Mouse (Mus musculus): ENCODE results near the gene Mex3a.
A peak's percentile ranks its signal among the peaks of the same experiment; 100 is the strongest.
"Not testable (repeated sequence)": the region's sequence is repeated elsewhere in the genome, so short reads cannot be mapped to it uniquely, and the experiment has no call there.

The Mex3a gene

DNA sequence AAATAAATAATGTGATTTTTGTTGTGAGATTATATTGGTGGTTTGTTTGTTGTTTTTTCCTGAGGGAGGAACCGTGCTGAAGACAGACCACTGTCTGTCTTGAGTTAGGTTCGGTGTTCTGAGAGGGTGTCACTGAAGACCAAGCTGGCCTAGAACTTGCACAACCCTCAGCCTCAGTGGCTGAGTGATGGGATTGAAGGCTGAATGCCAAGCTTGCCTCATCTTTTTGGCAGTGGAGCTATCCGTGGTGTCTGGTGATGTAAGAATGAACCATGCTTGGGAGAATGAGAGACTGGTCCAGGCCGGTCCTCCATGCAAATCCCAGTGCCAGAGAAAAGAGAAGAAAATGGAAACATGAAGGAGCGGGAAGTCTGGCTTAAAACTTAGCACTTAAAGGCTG lies 37.5 kb downstream of the Mex3a start:
- DNase-seq (ENCODE audit: low spot score), result no peak

DNA sequence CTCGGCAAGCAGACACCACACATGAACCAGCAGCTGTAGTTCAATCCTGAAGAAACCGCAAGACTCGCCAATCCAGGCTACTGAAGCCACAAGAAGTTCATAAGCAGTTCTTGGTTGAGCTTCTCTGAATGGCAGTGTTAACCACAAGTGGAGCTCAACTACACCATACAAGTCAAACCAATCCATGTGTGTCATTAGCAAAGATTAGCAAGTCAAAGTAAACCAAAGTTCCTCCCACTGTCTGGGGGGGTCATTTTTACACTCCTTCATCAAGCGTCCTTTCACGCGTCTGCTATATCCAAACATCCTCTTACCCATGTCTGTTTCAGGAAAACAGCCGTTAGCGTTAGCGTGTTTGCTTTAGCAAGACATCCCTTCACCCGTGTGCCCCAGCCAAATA lies 38.1 kb downstream of the Mex3a start:
- no peak for DNase-seq (ENCODE audit: low spot score)

DNA sequence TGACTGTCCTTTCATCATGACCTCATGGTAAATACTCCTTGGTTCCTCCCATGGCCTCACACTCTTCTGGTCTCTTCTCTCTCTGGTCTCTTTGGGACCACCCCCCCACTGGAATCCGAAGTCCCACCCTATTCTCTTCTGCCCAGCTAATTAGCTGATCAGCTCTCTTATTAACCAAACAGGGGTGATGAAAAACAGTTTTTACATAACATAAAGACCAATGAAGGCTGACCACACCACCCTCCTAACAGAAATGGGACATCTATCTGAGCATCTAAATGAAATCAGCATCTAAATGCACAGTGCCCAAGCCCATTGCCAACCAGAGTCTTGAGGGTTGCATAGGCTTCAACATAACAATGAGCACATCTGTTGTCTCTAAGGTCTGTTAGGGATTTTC lies 39.7 kb downstream of the Mex3a start:
- no peak for DNase-seq (ENCODE audit: low spot score)

DNA sequence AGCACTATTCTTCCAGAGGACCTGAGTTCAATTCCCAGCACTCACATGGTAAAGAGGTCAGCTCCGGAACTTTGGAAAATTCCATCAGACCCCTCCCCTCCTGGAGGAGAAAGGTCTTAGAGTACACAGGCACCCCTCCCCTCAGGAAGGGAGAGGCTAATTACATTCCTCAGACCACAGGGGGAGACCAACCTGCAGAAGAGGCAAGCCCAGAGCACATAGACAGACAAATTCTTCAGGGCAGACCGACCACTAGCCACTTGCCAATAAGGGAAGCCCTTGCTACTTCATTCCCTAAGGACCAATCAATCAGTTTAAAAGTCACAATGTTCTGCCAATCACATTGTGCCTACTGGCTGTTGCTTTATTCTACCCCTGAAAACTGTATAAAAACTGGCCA lies 40.6 kb downstream of the Mex3a start:
- no peak for DNase-seq (ENCODE audit: low spot score)

DNA sequence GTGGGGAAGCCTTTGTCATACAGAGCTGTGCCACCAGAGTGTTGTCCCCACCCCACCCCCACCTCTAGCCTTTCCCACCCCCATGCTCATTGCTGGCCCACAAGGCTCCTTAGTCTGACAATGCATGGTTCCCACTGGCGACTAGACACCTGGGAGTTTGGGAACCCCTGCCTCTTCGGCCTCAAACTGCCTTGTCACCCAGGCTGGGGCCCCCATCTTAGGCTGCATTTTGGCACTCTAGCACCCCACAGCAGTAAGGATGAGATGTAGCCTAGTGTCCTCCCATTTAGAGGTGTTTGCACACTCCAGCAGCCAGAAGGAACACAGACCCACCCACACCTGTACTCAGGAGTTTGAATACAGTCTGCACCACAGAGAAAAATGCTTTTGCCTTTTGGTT lies 41.6 kb downstream of the Mex3a start:
- DNase-seq (ENCODE audit: low spot score), result no peak

DNA sequence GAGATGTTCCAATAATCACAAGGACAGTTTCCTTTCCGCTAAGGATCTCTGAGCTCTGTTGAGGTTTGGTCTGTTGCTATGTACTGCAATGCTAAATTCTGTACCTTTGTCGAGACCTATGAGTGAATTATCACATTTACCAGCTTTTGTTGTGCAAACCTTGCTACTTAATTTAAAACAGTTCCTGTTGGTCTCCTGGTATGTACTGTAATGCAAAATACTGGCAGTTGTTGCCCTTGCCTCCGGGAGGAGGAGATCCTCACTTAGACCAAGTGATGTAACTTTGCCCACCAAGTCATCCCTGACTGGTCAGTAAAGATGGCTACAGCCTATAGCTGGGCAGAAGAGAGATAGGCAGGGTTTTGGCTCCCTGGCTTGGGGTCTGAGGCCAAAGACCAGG lies 43.3 kb downstream of the Mex3a start, which contains the start of gene Ssr2:
TSS of gene Ssr2 (plus strand) at position 337 of the 400 bp plus-strand sequence.
- no peak for DNase-seq (ENCODE audit: low spot score)

DNA sequence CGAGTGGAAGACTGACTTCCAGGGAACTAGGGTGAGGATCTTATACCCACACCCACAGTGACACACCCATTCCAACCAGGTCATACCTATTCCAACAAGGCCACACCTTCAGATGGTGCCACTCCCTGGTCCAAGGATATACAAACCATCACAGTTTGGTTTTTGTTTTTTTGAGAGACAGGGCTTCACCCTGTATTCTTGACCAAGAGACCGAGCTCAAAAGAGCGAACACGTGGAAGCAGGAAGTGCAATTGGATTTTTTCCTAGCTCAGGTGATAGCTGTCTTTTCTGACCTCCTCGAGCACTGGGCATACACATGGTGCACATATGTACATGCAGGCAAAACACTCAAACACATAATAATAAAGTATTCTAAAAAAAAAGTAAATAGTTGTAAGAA lies 45.7 kb downstream of the Mex3a start:
- DNase-seq (ENCODE audit: low spot score), result not testable (repeated sequence)

DNA sequence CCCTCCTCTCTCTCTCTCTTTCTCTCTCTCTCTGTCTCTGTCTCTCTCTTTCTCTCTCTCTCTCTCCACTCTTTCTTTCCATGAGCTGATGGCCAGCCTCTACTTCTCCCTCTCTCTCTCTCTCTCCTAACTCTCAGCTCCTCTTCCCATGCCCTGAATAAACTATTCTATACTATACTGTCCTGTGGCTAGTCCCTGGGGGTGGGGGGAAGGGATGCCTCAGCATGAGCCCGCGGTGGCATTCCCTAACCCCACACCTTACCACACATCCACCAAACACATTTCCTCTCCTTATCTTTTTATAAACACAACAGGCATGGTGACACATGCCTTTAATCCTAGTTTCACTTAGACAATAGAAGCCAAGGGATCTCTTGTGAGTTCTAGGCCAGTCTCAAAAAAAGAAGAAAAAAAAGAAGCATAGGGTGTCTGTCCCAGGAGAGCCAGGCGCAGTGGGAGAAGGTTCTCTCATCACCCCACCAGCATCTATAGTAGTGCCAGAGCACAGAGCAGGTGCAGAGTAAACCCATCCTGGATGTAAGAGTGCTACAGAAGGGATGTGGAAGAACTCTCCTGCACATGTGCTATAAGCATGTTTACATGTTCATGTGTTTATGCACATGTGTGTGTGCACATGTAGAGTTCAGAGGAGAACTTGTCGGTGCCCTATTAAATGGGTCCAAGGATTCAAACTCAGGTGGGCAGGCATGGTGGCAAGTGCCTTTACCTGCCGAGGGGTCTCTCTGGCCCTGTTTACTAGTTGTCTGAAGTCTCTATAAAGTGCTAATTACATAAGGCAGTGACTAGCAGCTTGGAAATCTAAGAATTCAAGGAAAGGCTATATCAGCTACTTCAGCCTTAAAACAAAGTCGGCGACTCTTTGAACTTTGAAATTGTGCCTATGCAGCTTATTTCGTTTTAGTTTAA lies 46.6 kb downstream of the Mex3a start:
- DNase-seq (ENCODE audit: low spot score), result no peak

DNA sequence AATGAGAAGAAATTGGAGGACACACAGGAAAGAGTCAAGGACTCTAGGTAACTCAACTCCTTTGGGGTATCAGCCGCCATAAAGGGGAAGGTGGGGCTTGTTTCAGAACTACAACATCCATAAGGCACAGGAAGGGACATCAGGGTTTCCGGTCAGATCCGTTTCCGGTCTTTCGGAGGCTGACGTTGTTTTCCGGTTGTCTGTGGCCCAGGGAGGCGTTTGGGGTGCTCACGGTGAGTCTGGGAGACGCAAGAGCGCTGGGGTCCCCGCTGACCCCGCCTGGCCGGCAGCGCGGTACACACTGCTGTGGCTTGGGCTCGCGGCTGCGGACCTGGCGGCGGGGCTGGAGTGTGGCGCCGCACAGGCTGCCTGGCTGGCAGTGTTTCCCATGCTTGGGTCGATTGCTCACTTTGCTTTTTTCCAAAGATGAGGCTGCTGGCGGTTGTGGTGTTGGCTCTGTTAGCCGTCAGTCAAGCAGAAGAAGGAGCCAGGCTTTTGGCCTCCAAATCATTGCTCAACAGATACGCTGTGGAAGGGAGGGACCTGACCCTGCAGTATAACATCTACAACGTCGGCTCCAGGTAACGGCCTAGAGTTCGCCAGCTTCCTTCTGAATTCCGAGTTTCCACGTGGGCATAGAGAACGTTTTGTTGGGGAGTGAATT lies 47.4 kb downstream of the Mex3a start:
- peak; percentile 79 for DNase-seq (ENCODE audit: low spot score)

DNA sequence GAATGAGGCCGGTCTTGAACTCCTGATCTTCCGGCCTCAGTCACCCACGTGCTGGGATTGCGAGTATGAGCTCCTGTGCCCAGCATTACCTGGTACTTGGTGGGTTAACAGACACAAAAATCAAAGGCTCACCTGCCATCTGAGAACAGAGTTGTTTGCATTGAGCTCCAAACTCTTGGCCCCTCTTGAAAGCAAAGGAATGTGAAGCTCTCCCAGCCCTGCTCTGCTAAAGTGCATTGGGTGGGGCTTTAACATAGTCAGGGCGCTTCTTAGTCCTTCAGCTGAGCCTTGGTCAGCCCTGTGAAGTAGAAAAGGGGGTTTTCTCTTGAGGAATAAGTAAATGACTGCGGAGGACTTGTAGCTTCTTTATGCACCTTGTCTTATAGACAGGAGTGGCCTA lies 53.6 kb downstream of the Mex3a start:
- no peak for DNase-seq (ENCODE audit: low spot score)

DNA sequence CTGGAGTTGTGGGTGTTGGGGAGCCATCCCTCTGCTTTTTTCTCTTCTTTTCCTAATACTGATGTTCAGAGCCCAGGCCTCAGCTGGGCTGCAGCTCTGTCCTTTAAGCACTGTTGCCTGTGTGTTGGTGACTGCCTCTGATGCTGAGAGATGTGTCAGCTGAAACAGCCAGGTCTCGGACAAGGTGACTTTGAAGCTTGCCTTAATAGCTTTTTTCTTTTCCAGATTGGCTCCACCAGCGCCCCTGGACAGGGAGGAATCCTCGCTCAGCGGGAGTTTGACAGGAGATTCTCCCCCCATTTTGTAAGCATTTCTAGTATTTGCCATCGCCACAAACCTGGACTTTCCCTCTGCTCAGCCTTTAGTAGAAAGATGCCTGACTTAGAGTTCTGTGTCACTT lies 54.4 kb downstream of the Mex3a start:
- no peak for DNase-seq (ENCODE audit: low spot score)

DNA sequence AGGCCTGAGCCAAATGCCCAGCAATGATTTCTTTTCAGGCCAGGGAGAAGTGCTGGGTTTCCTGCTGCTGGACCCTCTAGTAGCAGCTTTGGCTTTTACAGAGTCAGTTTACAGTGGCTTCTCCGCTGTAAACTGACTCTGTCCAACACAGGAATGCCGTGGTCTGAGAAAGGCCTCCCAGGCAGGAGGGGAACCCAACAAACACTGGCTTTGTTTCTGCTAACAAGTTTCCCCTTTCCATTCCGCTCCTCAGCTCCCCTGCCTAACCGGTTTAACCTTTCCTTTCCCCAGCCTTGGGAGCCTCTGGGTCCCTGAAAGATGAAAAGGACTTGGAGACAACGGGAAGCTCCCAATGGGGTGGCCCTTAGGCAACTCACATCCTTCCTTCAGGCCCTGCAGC lies 58.1 kb downstream of the Mex3a start:
- no peak for DNase-seq (ENCODE audit: low spot score)
